Mouse (Mus musculus) liver (tissue): ENCODE measurements at regions not wholly inside any gene's neighbourhood (a gene's known extent, or its start where the extent isn't known, plus 50 kb on each side); places are given as distances from the start of the nearest gene placed in this dataset.
A peak's percentile ranks its signal among the peaks of the same experiment; 100 is the strongest.

Experiments
- DNase-seq: peaks from one replicate; pipeline ENCODE4 v3.0.0-alpha.2; 2020; ENCODE audit warnings: mixed read lengths

DNA sequence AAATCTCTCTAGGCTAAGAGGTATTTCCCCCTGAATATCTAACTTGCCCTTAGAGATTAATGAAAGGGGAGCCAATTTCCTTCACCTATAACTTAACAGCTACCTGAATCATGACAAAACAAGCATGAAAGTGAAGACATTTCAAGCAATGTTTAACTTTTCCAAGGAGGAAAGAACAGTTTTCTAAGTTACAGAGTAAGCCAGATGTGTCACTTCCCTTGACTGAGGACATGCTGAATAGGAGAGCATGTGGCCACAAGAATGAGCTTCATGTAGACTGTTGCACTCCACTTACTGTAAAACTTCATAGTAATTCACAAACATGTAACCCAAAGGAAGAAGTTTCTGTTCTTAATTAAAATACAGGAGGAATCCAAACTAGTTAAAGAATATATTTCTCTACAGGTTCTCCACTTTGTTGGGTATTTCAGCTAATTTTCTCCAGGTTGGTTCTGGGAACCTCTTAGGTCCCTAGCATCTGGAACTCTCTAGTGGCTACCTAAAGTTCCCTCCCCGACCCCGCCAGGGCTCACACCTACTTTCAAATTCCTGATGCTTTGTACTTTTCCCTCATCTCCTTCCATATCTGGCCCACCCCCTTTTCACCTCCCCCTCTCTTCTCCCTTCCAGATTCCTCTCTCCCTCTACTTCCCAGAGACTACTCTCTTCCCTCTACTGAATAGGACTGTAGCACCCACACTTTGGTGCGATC is 142.0 kb upstream of the Tyrp1 start:
- DNase-seq: no peak

DNA sequence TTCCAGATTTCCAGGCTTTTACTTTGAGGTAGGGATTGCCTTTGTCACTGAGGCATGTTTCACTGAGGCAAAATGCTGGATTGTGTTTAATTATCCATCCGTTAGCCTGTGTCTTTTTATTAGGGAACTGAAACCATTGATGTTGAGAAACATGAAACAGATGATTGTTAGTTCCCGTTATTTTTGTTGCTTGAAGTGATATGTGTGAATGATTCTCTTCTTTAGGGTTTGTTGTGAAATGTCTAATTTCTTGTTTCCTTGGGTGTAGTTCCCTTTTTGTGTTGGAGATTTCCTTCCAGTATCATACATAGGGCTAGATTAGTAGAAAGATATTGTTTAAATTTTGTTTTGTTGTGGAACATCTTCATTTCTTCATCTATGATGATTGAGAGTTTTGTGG is 121.2 kb upstream of the Tyrp1 start:
- DNase-seq: no peak

GRCm38 (mm10) chr4:80744975-80745734 is 88.8 kb upstream of the Tyrp1 start:
- no peak for DNase-seq

- DNase-seq: no peak
Measured at GRCm38 (mm10) chr4:80752259-80752658, 81.7 kb upstream of the Tyrp1 start.

- DNase-seq: no peak
Measured at GRCm38 (mm10) chr4:80756114-80756513, 77.8 kb upstream of the Tyrp1 start.

- no peak for DNase-seq
Measured at GRCm38 (mm10) chr4:80764024-80764423, 69.9 kb upstream of the Tyrp1 start.

- peak; percentile 20 for DNase-seq
Measured at GRCm38 (mm10) chr4:80765781-80766180, 68.1 kb upstream of the Tyrp1 start.

- DNase-seq: no peak
Measured at GRCm38 (mm10) chr4:80767447-80767846, 66.5 kb upstream of the Tyrp1 start.
